Mouse (Mus musculus) limb, embryonic 14.5 days (tissue): ENCODE results near the gene Cpn1. TPM values are rescaled to one million over a fixed set of nuclear protein-coding genes. Genes with fewer than 3 reads are reported as not detected.
"Not testable (repeated sequence)": the region's sequence is repeated elsewhere in the genome, so short reads cannot be mapped to it uniquely, and the experiment has no call there.

ENCODE experiments used
- ATAC-seq: fragments of 200-750 bp; cut with Nextera tagmentation; 2 replicates; pipeline ENCODE4 v1.8.0; 2017; ENCODE audit warnings: low read depth, moderate number of reproducible peaks, moderate TSS enrichment; ENCODE audit not compliant: low FRiP score
- DNase-seq: peaks from one replicate; pipeline ENCODE4 v3.0.0-alpha.2; 2015; ENCODE audit warnings: low spot score
- H3K27ac ChIP-seq: fragments of 300-500 bp; sonication (generic); replicated peaks from 2 replicates; pipeline ENCODE4 v1.5.1; 2014; ENCODE audit warnings: low read depth, mild to moderate bottlenecking, low read length, moderate library complexity, mixed read lengths
- H3K27me3 ChIP-seq: fragments of 300-500 bp; sonication (generic); 2 replicates; pipeline ENCODE4 v1.6.1; 2014; ENCODE audit warnings: low read length, mixed read lengths; ENCODE audit not compliant: control insufficient read depth, insufficient read depth
- H3K36me3 ChIP-seq: fragments of 300-500 bp; sonication (generic); 2 replicates; pipeline ENCODE4 v1.6.1; 2014; ENCODE audit warnings: mild to moderate bottlenecking, low read length, moderate library complexity, mixed read lengths; ENCODE audit not compliant: control insufficient read depth, insufficient read depth
- H3K4me1 ChIP-seq: fragments of 300-500 bp; sonication (generic); 2 replicates; pipeline ENCODE4 v1.6.1; 2014; ENCODE audit warnings: antibody characterized with exemption, low read length, mixed read lengths; ENCODE audit not compliant: control insufficient read depth, insufficient read depth
- H3K4me2 ChIP-seq: fragments of 300-500 bp; sonication (generic); replicated peaks from 2 replicates; pipeline ENCODE4 v1.6.1; 2014; ENCODE audit warnings: low read depth, mild to moderate bottlenecking, low read length, moderate library complexity; ENCODE audit not compliant: severe bottlenecking
- H3K4me3 ChIP-seq: fragments of 300-500 bp; sonication (generic); replicated peaks from 2 replicates; pipeline ENCODE4 v1.5.1; 2014; ENCODE audit warnings: low read length
- H3K9ac ChIP-seq: fragments of 300-500 bp; sonication (generic); 2 replicates; pipeline ENCODE4 v1.6.1; 2014; ENCODE audit warnings: mild to moderate bottlenecking, low read depth, low read length, moderate library complexity; ENCODE audit not compliant: severe bottlenecking
- H3K9me3 ChIP-seq: fragments of 300-500 bp; sonication (generic); 2 replicates; pipeline ENCODE4 v1.6.1; 2016; ENCODE audit warnings: low read length; ENCODE audit not compliant: control insufficient read depth
- POLR2A ChIP-seq: fragments of 200-500 bp; IDR thresholded peaks from 2 replicates; pipeline ENCODE4 v1.8.0; 2012; ENCODE audit warnings: inconsistent platforms, mild to moderate bottlenecking, moderate library complexity, borderline replicate concordance; ENCODE audit not compliant: insufficient read depth, insufficient read length; ENCODE audit errors: extremely low read depth
- WGBS: fragments of 180-500 bp; shearing (Covaris S2); extraction: QIAGEN DNeasy Blood & Tissue Kit; methylation state at CpG from one replicate; pipeline ENCODE4 v1.1.7; 2014; 5-methylcytosine and 5-hydroxymethylcytosine counted together
- polyA plus RNA-seq, 2 experiments: library from polyadenylated mRNA; depleted of rRNA in 1 of 2; stranded (reverse) in 1 of 2; unstranded in 1 of 2; fragments of >200 nt; fragmentation: Nextera tagmentation in 1 of 2; extraction: Ambion mirVana in 1 of 2; gene quantifications; 2 replicates each; pipeline versions ENCODE4 v1.2.1 to v1.2.3; 2012 to 2014

Cpn1 gene
- polyA plus RNA-seq, 2 experiments: 0.14 to 0.19 TPM

DNA sequence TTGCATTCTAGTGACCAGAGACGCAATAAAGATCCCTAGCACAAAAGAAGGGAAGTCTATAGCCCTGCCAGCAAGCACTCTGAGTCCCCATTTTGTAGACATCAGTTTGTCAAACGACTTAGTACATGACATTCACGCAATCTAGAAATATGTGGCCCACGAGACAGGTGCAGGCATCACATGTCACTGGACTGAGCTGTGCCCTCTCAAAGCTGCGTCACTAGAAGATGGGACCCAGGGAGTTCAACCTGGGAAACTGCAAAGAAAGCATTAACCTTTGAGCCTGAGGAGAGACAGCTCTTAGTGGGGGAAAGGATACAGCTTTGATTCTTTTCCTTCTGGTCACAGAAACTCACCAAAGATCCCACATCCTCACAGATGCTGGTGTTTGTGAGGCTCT lies 31.1 kb downstream of the Cpn1 start:
- Histone ChIP-seq H3K27me3 (no peaks in the 10 kb centered on the region), H3K9me3 (no peaks in the 10 kb centered on the region), H3K9ac (no peak overlapping the region), H3K36me3 (no peaks in the 10 kb centered on the region), H3K27ac (no peak overlapping the region), H3K4me3 (no peak overlapping the region), H3K4me1 (peaks cover 5% of the 10 kb centered on the region; the same call in 1 of the 2 replicates), H3K4me2 (no peak overlapping the region)
- no peak for DNase-seq
- no peak for TF ChIP-seq POLR2A
- ATAC-seq: no peak
- WGBS: 73% methylated on average over 5 of the region's 5 CpGs

DNA sequence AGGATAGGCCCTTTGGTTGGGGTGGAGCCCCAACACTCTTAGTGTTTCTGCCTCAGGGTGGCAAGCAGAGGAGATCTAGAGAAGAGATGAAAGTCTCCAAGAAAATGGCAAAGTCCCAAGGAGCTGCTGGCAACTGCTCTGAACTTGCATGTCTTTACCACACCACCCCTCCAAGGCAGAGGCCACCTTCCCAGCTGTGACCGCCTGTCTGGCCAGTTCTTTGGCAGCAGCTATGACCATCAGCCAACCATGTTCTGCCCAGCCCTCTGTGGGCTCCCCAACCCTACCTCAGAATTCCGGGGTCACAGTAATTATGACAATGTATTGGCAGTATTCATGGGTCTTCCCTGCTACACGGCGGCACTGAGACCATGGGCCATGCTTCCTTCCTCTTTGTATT lies 31.5 kb downstream of the Cpn1 start:
- TF ChIP-seq POLR2A: no peak
- Histone ChIP-seq H3K4me2 (no peak overlapping the region), H3K36me3 (no peaks in the 10 kb centered on the region), H3K27me3 (no peaks in the 10 kb centered on the region), H3K9me3 (no peaks in the 10 kb centered on the region), H3K4me1 (peaks cover 9% of the 10 kb centered on the region; the same call in 1 of the 2 replicates), H3K27ac (no peak overlapping the region), H3K9ac (no peak overlapping the region), H3K4me3 (no peak overlapping the region)
- ATAC-seq: no peak
- no peak for DNase-seq
- 85% methylated on average over 4 of the region's 4 CpGs for WGBS

DNA sequence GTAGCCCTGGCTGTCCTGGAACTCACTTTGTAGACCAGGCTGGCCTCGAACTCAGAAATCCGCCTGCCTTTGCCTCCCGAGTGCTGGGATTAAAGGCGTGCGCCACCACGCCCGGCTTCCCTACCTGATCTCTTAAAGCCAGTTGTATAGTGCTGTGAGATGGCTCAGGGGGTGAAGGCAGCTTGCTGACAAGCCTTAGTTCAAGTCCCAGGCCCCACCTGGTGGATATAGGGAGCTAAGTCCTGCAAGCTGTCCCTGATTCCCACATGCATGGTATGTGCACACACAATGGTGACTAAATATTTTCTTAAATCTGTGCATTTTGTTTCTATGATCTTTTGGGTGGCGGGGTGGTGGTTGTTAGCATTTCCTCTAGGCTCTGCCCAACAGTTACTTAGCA lies 33.4 kb downstream of the Cpn1 start:
- not testable (repeated sequence) for DNase-seq, H3K9ac ChIP-seq, H3K27ac ChIP-seq, H3K36me3 ChIP-seq, H3K27me3 ChIP-seq, H3K4me2 ChIP-seq, H3K4me3 ChIP-seq, H3K9me3 ChIP-seq, ATAC-seq
- H3K4me1 ChIP-seq: peaks cover 18% of the 10 kb centered on the region; the same call in 1 of the 2 replicates
- 92% methylated on average over 8 of the region's 8 CpGs for WGBS

DNA sequence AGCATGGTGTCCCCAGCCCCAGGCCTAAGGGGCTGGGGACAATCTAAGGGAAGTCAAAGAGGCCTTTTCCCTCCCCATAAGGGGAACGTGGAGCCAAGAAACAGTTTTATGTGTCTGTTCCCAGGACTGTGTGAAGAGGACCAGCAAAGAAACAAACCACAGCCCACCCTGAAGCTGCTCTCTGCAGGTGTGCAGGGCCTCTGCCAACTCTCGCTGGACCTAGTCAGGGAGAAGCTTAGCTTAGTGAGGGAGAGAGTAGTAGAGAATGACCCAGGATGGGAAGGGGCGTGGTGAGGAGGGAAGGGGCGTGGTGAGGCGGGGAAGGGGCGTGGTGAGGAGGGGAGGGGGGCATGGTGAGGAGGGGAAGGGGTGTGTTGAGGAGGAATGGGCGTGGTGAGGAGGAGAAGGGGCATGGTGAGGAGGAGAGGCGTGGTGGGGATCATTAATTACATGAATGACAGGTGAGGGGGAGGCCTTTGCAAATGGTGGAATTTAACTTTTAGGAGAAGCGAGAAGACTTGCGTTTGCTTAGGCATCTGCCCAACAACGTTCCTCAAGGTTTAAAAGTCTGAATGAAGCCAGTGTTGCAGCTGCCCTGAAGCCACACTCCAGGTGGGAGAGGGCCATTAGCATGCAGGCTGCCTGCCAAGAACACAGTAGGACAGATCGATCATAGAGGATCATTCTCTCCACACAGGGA lies 37.1 kb downstream of the Cpn1 start:
- Histone ChIP-seq H3K4me2 (peak overlapping the region; percentile 3), H3K36me3 (no peaks in the 10 kb centered on the region), H3K4me3 (no peak overlapping the region), H3K27me3 (no peaks in the 10 kb centered on the region), H3K9me3 (no peaks in the 10 kb centered on the region), H3K4me1 (peaks cover 13% of the 10 kb centered on the region; the same call in 1 of the 2 replicates), H3K9ac (no peak overlapping the region), H3K27ac (peak overlapping the region; percentile 6)
- 3% methylated on average over 12 of the region's 12 CpGs for WGBS
- peak; percentile 78 for DNase-seq
- peak; percentile 87 for ATAC-seq
- no peak for TF ChIP-seq POLR2A

DNA sequence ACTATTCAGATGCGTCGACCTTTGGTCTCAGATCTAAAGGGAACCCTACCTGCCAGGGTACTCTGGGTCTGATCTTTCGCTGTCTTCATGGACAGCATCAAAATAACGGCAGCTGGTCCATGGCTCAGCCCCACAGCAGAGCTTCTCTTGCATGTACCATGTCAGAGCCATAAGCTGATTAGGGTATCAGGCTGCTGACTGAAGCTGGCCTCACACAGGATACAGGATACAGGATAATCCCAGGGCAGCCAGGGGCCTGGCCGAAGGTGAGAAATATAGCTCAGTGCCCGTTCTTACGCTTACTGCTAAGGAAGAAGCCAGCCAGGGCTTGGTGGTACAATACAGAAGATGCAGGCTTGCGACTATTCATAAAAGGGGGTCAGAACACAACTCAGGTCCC lies 41.8 kb downstream of the Cpn1 start:
- TF ChIP-seq POLR2A: no peak
- 84% methylated on average over 8 of the region's 8 CpGs for WGBS
- Histone ChIP-seq H3K4me2 (no peak overlapping the region), H3K4me1 (peaks cover 7% of the 10 kb centered on the region; the same call in 1 of the 2 replicates), H3K36me3 (no peaks in the 10 kb centered on the region), H3K9me3 (no peaks in the 10 kb centered on the region), H3K4me3 (no peak overlapping the region), H3K27ac (no peak overlapping the region), H3K9ac (no peak overlapping the region), H3K27me3 (no peaks in the 10 kb centered on the region)
- ATAC-seq (no peak), DNase-seq (no peak)
